Mouse (Mus musculus) limb, embryonic 14.5 days (tissue): ENCODE measurements around the gene Eno3. TPM values are rescaled to one million over a fixed set of nuclear protein-coding genes. Genes with fewer than 3 reads are reported as not detected.
A peak's percentile ranks its signal among the peaks of the same experiment; 100 is the strongest.

Experiments
- ATAC-seq: fragments of 200-750 bp; cut with Nextera tagmentation; 2 replicates; pipeline ENCODE4 v1.8.0; 2017; ENCODE audit warnings: low read depth, moderate number of reproducible peaks, moderate TSS enrichment; ENCODE audit not compliant: low FRiP score
- DNase-seq: peaks from one replicate; pipeline ENCODE4 v3.0.0-alpha.2; 2015; ENCODE audit warnings: low spot score
- H3K27ac ChIP-seq: fragments of 300-500 bp; sonication (generic); replicated peaks from 2 replicates; pipeline ENCODE4 v1.5.1; 2014; ENCODE audit warnings: low read depth, mild to moderate bottlenecking, low read length, moderate library complexity, mixed read lengths
- H3K27me3 ChIP-seq: fragments of 300-500 bp; sonication (generic); 2 replicates; pipeline ENCODE4 v1.6.1; 2014; ENCODE audit warnings: low read length, mixed read lengths; ENCODE audit not compliant: control insufficient read depth, insufficient read depth
- H3K36me3 ChIP-seq: fragments of 300-500 bp; sonication (generic); 2 replicates; pipeline ENCODE4 v1.6.1; 2014; ENCODE audit warnings: mild to moderate bottlenecking, low read length, moderate library complexity, mixed read lengths; ENCODE audit not compliant: control insufficient read depth, insufficient read depth
- H3K4me1 ChIP-seq: fragments of 300-500 bp; sonication (generic); 2 replicates; pipeline ENCODE4 v1.6.1; 2014; ENCODE audit warnings: antibody characterized with exemption, low read length, mixed read lengths; ENCODE audit not compliant: control insufficient read depth, insufficient read depth
- H3K4me2 ChIP-seq: fragments of 300-500 bp; sonication (generic); replicated peaks from 2 replicates; pipeline ENCODE4 v1.6.1; 2014; ENCODE audit warnings: low read depth, mild to moderate bottlenecking, low read length, moderate library complexity; ENCODE audit not compliant: severe bottlenecking
- H3K4me3 ChIP-seq: fragments of 300-500 bp; sonication (generic); replicated peaks from 2 replicates; pipeline ENCODE4 v1.5.1; 2014; ENCODE audit warnings: low read length
- H3K9ac ChIP-seq: fragments of 300-500 bp; sonication (generic); 2 replicates; pipeline ENCODE4 v1.6.1; 2014; ENCODE audit warnings: mild to moderate bottlenecking, low read depth, low read length, moderate library complexity; ENCODE audit not compliant: severe bottlenecking
- H3K9me3 ChIP-seq: fragments of 300-500 bp; sonication (generic); 2 replicates; pipeline ENCODE4 v1.6.1; 2016; ENCODE audit warnings: low read length; ENCODE audit not compliant: control insufficient read depth
- POLR2A ChIP-seq: fragments of 200-500 bp; IDR thresholded peaks from 2 replicates; pipeline ENCODE4 v1.8.0; 2012; ENCODE audit warnings: inconsistent platforms, mild to moderate bottlenecking, moderate library complexity, borderline replicate concordance; ENCODE audit not compliant: insufficient read depth, insufficient read length; ENCODE audit errors: extremely low read depth
- WGBS: fragments of 180-500 bp; shearing (Covaris S2); extraction: QIAGEN DNeasy Blood & Tissue Kit; methylation state at CpG from one replicate; pipeline ENCODE4 v1.1.7; 2014; 5-methylcytosine and 5-hydroxymethylcytosine counted together
- polyA plus RNA-seq, 2 experiments: library from polyadenylated mRNA; depleted of rRNA in 1 of 2; stranded (reverse) in 1 of 2; unstranded in 1 of 2; fragments of >200 nt; fragmentation: Nextera tagmentation in 1 of 2; extraction: Ambion mirVana in 1 of 2; gene quantifications; 2 replicates each; pipeline versions ENCODE4 v1.2.1 to v1.2.3; 2012 to 2014

Eno3 gene
- polyA plus RNA-seq, 2 experiments: 84.6 to 89.9 TPM

- peak; percentile 68 for ATAC-seq
- no peaks in the 10 kb centered on the region for H3K9me3 ChIP-seq
- H3K4me2 ChIP-seq: peak overlapping the region; percentile 97
- no peaks in the 10 kb centered on the region for H3K27me3 ChIP-seq
- H3K27ac ChIP-seq: peak overlapping the region; percentile 97
- peak overlapping the region; percentile 96 for H3K9ac ChIP-seq
- under 1% methylated on average over 48 of the region's 48 CpGs for WGBS
- peak; percentile 90 for DNase-seq
- peaks cover 26% of the 10 kb centered on the region for H3K4me1 ChIP-seq
- TF ChIP-seq POLR2A: peak; percentile 76; the same call in 1 of the 2 replicates
- peak overlapping the region; percentile 100 for H3K4me3 ChIP-seq
- H3K36me3 ChIP-seq: peaks cover 31% of the 10 kb centered on the region
Measured at GRCm38 (mm10) chr11:70654923-70655570, 2.0 kb upstream of the Eno3 start.

GRCm38 (mm10) chr11:70655571-70656455 is 1.2 kb upstream of the Eno3 start:
- TF ChIP-seq POLR2A: peak; percentile 31; the same call in 1 of the 2 replicates
- WGBS: under 1% methylated on average over 60 of the region's 61 CpGs
- Histone ChIP-seq H3K27ac (peak overlapping the region; percentile 97), H3K4me1 (peaks cover 24% of the 10 kb centered on the region), H3K36me3 (peaks cover 29% of the 10 kb centered on the region), H3K27me3 (no peaks in the 10 kb centered on the region), H3K4me3 (peak overlapping the region; percentile 100), H3K4me2 (peak overlapping the region; percentile 97), H3K9ac (peak overlapping the region; percentile 96), H3K9me3 (no peaks in the 10 kb centered on the region)
- ATAC-seq (peak; percentile 16), DNase-seq (peak; percentile 64)

GRCm38 (mm10) chr11:70656456-70656927 is 510 bp upstream of the Eno3 start:
- Histone ChIP-seq H3K4me1 (peaks cover 23% of the 10 kb centered on the region), H3K9ac (peak overlapping the region; percentile 96), H3K36me3 (peaks cover 23% of the 10 kb centered on the region), H3K4me3 (peak overlapping the region; percentile 100), H3K27ac (peak overlapping the region; percentile 97), H3K27me3 (no peaks in the 10 kb centered on the region), H3K9me3 (no peaks in the 10 kb centered on the region), H3K4me2 (peak overlapping the region; percentile 97)
- TF ChIP-seq POLR2A: no peak
- WGBS: 11% methylated on average over 16 of the region's 16 CpGs
- ATAC-seq (peak; percentile 31; the same call in 1 of the 2 replicates), DNase-seq (peak; percentile 49)

GRCm38 (mm10) chr11:70657573-70657972 is 571 bp downstream of the Eno3 start:
- Histone ChIP-seq H3K4me2 (peak overlapping the region; percentile 97; the same call in 1 of the 2 replicates), H3K27me3 (no peaks in the 10 kb centered on the region), H3K9me3 (no peaks in the 10 kb centered on the region), H3K36me3 (peaks cover 20% of the 10 kb centered on the region), H3K4me3 (no peak overlapping the region), H3K9ac (0 out of 2 replicates have a peak overlapping the region, but pooled peaks have one; percentile 5), H3K27ac (peak overlapping the region; percentile 97; the same call in 1 of the 2 replicates), H3K4me1 (peaks cover 22% of the 10 kb centered on the region)
- DNase-seq: no peak
- ATAC-seq: no peak
- WGBS: 45% methylated on average over 6 of the region's 6 CpGs
- TF ChIP-seq POLR2A: no peak

- TF ChIP-seq POLR2A: no peak
- 0 out of 2 replicates have a peak overlapping the region, but pooled peaks have one; percentile 97 for H3K4me2 ChIP-seq
Measured at GRCm38 (mm10) chr11:70657991-70658390, 989 bp downstream of the Eno3 start.

More at GRCm38 (mm10) chr11:70657991-70658390, 989 bp downstream of the Eno3 start:
- no peak for DNase-seq
- Histone ChIP-seq H3K9ac (0 out of 2 replicates have a peak overlapping the region, but pooled peaks have one; percentile 5), H3K27ac (no peak overlapping the region), H3K4me1 (peaks cover 19% of the 10 kb centered on the region), H3K9me3 (no peaks in the 10 kb centered on the region), H3K27me3 (no peaks in the 10 kb centered on the region), H3K36me3 (peaks cover 20% of the 10 kb centered on the region), H3K4me3 (no peak overlapping the region)
- ATAC-seq: no peak
- 59% methylated on average over 9 of the region's 9 CpGs for WGBS
